Mouse (Mus musculus) forebrain, postnatal 0 days (tissue): ENCODE measurements around the gene Galns. TPM values are rescaled to one million over a fixed set of nuclear protein-coding genes. Genes with fewer than 3 reads are reported as not detected.

Experiments used
- ATAC-seq: fragments of 200-750 bp; cut with Nextera tagmentation; 2 replicates; pipeline ENCODE4 v1.8.0; 2017; ENCODE audit warnings: mild to moderate bottlenecking, moderate library complexity
- DNase-seq: peaks from one replicate; pipeline ENCODE4 v3.0.0-alpha.2; 2015
- H3K27ac ChIP-seq: fragments of 300-500 bp; sonication (generic); 2 replicates; pipeline ENCODE4 v1.5.1; 2014; ENCODE audit warnings: low read depth, mild to moderate bottlenecking, antibody characterized with exemption, low read length, moderate library complexity, mixed read lengths
- H3K27me3 ChIP-seq: fragments of 300-500 bp; sonication (generic); 2 replicates; pipeline ENCODE4 v1.6.1; 2014; ENCODE audit warnings: mild to moderate bottlenecking, low read length, mixed read lengths; ENCODE audit not compliant: insufficient read depth
- H3K36me3 ChIP-seq: fragments of 300-500 bp; sonication (generic); 2 replicates; pipeline ENCODE4 v1.6.1; 2014; ENCODE audit warnings: mild to moderate bottlenecking, moderate library complexity; ENCODE audit not compliant: insufficient read depth
- H3K4me1 ChIP-seq: fragments of 300-500 bp; sonication (generic); 2 replicates; pipeline ENCODE4 v1.6.1; 2014; ENCODE audit warnings: antibody characterized with exemption; ENCODE audit not compliant: insufficient read depth
- H3K4me2 ChIP-seq: fragments of 300-500 bp; sonication (generic); 2 replicates; pipeline ENCODE4 v1.6.1; 2014; ENCODE audit warnings: low read depth, mild to moderate bottlenecking, moderate library complexity
- H3K4me3 ChIP-seq: fragments of 300-500 bp; sonication (generic); 2 replicates; pipeline ENCODE4 v1.5.1; 2014; ENCODE audit warnings: low read depth, low read length, mixed read lengths
- H3K9ac ChIP-seq: fragments of 300-500 bp; sonication (generic); 2 replicates; pipeline ENCODE4 v1.6.1; 2014; ENCODE audit warnings: mild to moderate bottlenecking
- H3K9me3 ChIP-seq: fragments of 300-500 bp; sonication (generic); 2 replicates; pipeline ENCODE4 v1.6.1; 2016; ENCODE audit warnings: low read length
- CTCF ChIP-seq: sonication (generic); IDR thresholded peaks from 2 replicates; pipeline ENCODE4 v1.5.1; 2016; ENCODE audit warnings: antibody characterized with exemption, control low read depth, low read depth
- WGBS: fragments of 180-500 bp; shearing (Covaris S2); extraction: QIAGEN DNeasy Blood & Tissue Kit; methylation state at CpG from one replicate; pipeline ENCODE4 v1.1.7; 2014; 5-methylcytosine and 5-hydroxymethylcytosine counted together
- polyA plus RNA-seq: library from polyadenylated mRNA; unstranded; fragments of >200 nt; fragmentation: Nextera tagmentation; extraction: Ambion mirVana; gene quantifications from 2 replicates; pipeline ENCODE4 v1.2.1, GENCODE M21; 2015
- total RNA-seq: library from RNA; depleted of rRNA; stranded (reverse); fragments of >200 nt; gene quantifications from 2 replicates; pipeline ENCODE4 v1.2.3, GENCODE M21; 2014

The Galns gene
- total and polyA plus RNA-seq, 2 experiments from 2014 or later, result 8.4 to 12.8 TPM

DNA sequence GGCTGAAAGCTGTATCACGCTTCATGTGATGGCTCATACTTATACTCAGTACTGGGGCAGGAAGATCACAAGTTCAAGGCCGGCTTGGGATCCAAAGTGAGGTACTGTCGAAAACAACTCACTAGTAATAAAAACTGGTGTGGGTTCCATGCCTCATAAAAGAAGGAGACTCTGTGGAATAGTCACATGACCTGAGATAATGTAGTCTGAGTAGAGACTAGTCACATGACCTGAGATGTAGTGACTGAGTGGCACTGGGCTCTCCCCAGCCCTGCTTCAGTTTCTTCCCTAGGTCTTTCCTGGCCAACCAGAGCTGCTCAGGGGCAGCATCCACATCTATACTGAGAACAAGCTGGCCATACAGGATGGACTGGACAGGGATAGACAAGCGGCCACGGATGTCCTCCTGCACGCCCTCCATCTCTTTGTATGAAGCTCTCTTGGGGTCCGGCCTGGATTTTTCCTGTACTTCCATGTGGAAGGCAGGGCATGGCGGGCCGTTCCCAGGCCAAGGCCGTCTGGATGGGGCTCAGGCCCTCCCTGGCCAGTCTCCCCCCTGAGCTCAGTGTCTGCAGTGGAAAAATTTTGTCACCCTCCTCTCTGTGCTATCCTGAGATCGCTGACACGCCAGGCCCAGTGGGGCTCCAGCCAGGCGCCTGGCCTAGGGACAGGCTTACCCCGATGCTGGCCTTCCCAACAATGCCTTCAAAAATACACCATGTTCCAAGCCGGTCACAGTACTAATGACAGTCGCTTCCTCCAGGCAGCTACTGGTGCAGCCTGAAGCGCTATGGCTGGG is 12.8 kb upstream of the Galns start:
- no peaks in the 10 kb centered on the region for H3K4me1 ChIP-seq
- 90% methylated on average over 17 of the region's 17 CpGs for WGBS
- no peaks in the 10 kb centered on the region; the same call in 1 of the 2 replicates for H3K36me3 ChIP-seq
- H3K27me3 ChIP-seq, result no peaks in the 10 kb centered on the region
- no peak overlapping the region for H3K9ac ChIP-seq
- no peak for ATAC-seq
- H3K4me3 ChIP-seq, result no peak overlapping the region
- no peak overlapping the region for H3K27ac ChIP-seq
- no peaks in the 10 kb centered on the region for H3K9me3 ChIP-seq
- no peak overlapping the region for H3K4me2 ChIP-seq
- TF ChIP-seq CTCF, result no peak
- DNase-seq, result no peak

DNA sequence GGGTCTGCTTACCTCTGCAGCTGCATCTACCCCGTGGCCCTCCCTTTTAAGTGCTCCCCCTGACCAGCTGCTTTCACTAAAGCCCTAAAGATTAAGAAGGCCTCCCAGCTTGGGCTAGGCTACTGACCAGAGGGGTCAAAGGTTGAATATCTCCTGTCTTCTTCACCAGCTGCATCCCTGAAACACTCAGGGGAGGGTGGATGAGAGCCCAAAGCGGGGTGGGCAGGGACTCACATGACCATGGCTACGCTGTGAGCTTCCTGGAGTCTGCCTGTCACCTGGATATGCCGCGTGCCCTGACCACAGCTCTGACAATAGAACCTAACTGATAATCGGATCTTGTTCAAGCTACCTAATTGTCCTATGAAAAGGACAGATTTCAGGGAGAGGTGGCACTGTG is 11.5 kb upstream of the Galns start, which contains the start of gene Pabpn1l:
Pabpn1l (minus strand) TSS at position 13 of the 400 bp plus-strand sequence.
- no peak within 1 kb of the TSS for H3K4me2 ChIP-seq
- no peaks in the 10 kb centered on the region for H3K36me3 ChIP-seq
- no peak within 1 kb of the TSS for H3K4me3 ChIP-seq
- H3K27ac ChIP-seq, result no peak within 1 kb of the TSS
- no peaks in the 10 kb centered on the region for H3K9me3 ChIP-seq
- H3K9ac ChIP-seq, result no peak within 1 kb of the TSS
- TF ChIP-seq CTCF, result no peak
- H3K27me3 ChIP-seq, result no peaks in the 10 kb centered on the region
- WGBS, result 67% methylated on average over 6 of the region's 6 CpGs
- H3K4me1 ChIP-seq, result no peaks in the 10 kb centered on the region
- no peak for ATAC-seq
- DNase-seq, result no peak

GRCm38 (mm10) chr8:122620446-122620845 is 9.2 kb upstream of the Galns start:
- H3K4me1 ChIP-seq, result no peaks in the 10 kb centered on the region
- ATAC-seq (no peak), DNase-seq (no peak)
- no peaks in the 10 kb centered on the region for H3K27me3 ChIP-seq
- no peak overlapping the region for H3K27ac ChIP-seq
- H3K9me3 ChIP-seq, result no peaks in the 10 kb centered on the region
- H3K4me2 ChIP-seq, result no peak overlapping the region
- TF ChIP-seq CTCF, result no peak
- H3K4me3 ChIP-seq, result no peak overlapping the region
- no peak overlapping the region for H3K9ac ChIP-seq
- WGBS, result 39% methylated on average over 5 of the region's 5 CpGs
- H3K36me3 ChIP-seq, result 0 out of 2 replicates have a peak, but pooled peaks cover under 1% of the 10 kb centered on the region

DNA sequence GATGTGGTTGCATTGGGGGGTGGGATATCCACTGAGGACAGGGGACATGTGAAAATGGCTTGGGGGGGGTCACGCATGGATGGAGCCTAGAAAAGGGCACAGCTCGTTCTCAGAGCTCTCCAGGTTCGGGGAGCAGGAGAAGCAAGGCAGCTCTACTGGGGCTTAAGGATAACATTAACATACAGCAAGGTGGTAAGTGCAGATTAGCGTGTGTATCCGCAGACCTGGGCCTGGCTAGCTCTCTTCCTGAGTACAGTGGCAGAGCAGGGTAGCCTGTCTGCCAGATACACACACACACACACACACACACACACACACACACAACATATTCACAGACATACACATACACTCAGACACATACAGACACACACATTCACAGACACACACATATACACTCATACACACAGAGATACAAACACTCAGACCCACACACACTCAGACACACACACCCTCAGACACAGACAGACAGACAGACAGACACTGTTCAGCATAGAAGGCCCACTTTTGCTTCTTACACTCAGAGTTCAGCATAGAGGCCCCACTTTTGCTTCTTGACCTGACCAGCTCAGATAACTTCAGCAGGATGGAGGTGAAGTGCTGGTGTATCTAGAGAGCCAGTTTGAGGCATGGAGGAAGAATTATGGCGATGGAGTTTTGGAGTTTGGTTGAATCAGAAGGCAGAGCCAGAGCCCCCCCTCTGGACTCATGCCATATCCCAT is 7.6 kb upstream of the Galns start:
- ATAC-seq, result no peak
- no peak for TF ChIP-seq CTCF
- H3K36me3 ChIP-seq, result peaks cover 12% of the 10 kb centered on the region; the same call in 1 of the 2 replicates
- H3K27ac ChIP-seq, result no peak overlapping the region
- no peak overlapping the region for H3K4me2 ChIP-seq
- no peak overlapping the region for H3K9ac ChIP-seq
- 65% methylated on average over 6 of the region's 6 CpGs for WGBS
- H3K4me3 ChIP-seq, result no peak overlapping the region
- no peaks in the 10 kb centered on the region for H3K9me3 ChIP-seq
- H3K27me3 ChIP-seq, result no peaks in the 10 kb centered on the region
- no peaks in the 10 kb centered on the region for H3K4me1 ChIP-seq
- DNase-seq, result no peak

- no peak overlapping the region for H3K27ac ChIP-seq
- peak; percentile 47 for ATAC-seq
Measured at GRCm38 (mm10) chr8:122617947-122618546, 6.8 kb upstream of the Galns start.

DNA sequence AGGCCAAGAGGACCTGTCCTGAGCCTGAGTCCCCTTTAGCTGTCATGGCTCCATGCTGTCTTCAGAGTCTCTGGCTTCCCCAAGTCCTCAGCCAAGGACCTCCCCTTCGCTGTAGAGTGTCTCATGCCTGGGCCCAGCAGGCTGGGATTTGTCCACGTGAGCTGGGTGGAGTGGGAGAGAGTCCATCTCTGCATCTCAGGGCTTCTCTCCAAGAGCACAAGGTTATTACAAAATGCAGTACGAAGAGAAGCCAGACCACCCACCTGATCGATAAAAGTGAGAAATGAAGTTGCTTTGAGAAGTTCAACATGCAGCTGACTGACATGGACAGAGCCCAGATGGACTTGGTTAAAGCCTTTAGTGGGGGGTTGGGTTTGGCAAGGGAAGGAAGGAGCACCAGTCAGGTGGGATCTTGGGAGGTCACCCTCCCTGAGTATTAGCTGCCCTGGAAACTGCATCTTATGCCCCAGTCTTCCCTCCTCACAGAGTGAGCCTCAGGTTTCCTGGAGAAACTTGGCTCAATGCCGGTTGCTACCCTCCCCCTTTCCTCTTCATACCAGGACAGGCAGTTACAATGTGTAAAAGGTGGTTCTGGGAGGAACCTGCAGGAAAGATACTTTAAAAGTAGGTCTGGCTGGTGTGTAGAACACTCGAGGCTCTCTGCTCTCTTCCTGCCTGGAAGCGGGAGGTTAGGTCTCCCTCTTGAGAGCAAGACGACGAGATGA is 5.1 kb upstream of the Galns start:
- Histone ChIP-seq H3K4me1 (peaks cover 9% of the 10 kb centered on the region), H3K36me3 (peaks cover 12% of the 10 kb centered on the region; the same call in 1 of the 2 replicates), H3K27ac (no peak overlapping the region), H3K9ac (no peak overlapping the region), H3K27me3 (no peaks in the 10 kb centered on the region), H3K4me3 (no peak overlapping the region), H3K4me2 (no peak overlapping the region), H3K9me3 (no peaks in the 10 kb centered on the region)
- no peak for TF ChIP-seq CTCF
- ATAC-seq, result no peak
- DNase-seq, result no peak
- 70% methylated on average over 9 of the region's 9 CpGs for WGBS

More at GRCm38 (mm10) chr8:122617947-122618546, 6.8 kb upstream of the Galns start:
- peak; percentile 85 for DNase-seq
- 31% methylated on average over 5 of the region's 7 CpGs for WGBS
- Histone ChIP-seq H3K4me1 (no peaks in the 10 kb centered on the region), H3K27me3 (no peaks in the 10 kb centered on the region), H3K4me3 (no peak overlapping the region), H3K9me3 (no peaks in the 10 kb centered on the region), H3K36me3 (peaks cover 12% of the 10 kb centered on the region; the same call in 1 of the 2 replicates), H3K9ac (no peak overlapping the region), H3K4me2 (no peak overlapping the region)
- peak; percentile 74 for TF ChIP-seq CTCF
